Mouse (Mus musculus) hindbrain, embryonic 16.5 days (tissue): ENCODE measurements at regions not wholly inside any gene's neighbourhood (a gene's known extent, or its start where the extent isn't known, plus 50 kb on each side); places are given as distances from the start of the nearest gene placed in this dataset.

Experiments
- ATAC-seq: fragments of 200-750 bp; cut with Nextera tagmentation; 2 replicates; pipeline ENCODE4 v1.8.0; 2017; ENCODE audit warnings: moderate TSS enrichment, moderate library complexity
- H3K27ac ChIP-seq: fragments of 300-500 bp; sonication (generic); 2 replicates; pipeline ENCODE4 v1.5.1; 2014; ENCODE audit warnings: low read depth, mild to moderate bottlenecking, control low read depth, low read length, moderate library complexity
- H3K27me3 ChIP-seq: fragments of 300-500 bp; sonication (generic); replicated peaks from 2 replicates; pipeline ENCODE4 v1.6.1; 2014; ENCODE audit warnings: low read length; ENCODE audit not compliant: control insufficient read depth, insufficient read depth
- H3K36me3 ChIP-seq: fragments of 300-500 bp; sonication (generic); 2 replicates; pipeline ENCODE4 v1.6.1; 2014; ENCODE audit warnings: mild to moderate bottlenecking, low read length, moderate library complexity, mixed read lengths; ENCODE audit not compliant: control insufficient read depth, insufficient read depth
- H3K4me1 ChIP-seq: fragments of 300-500 bp; sonication (generic); 2 replicates; pipeline ENCODE4 v1.6.1; 2014; ENCODE audit warnings: low read depth, low read length; ENCODE audit not compliant: control insufficient read depth, insufficient read depth
- H3K4me2 ChIP-seq: fragments of 300-500 bp; sonication (generic); 2 replicates; pipeline ENCODE4 v1.6.1; 2014; ENCODE audit warnings: mild to moderate bottlenecking, low read length, control low read depth, moderate library complexity
- H3K4me3 ChIP-seq: fragments of 300-500 bp; sonication (generic); 2 replicates; pipeline ENCODE4 v1.5.1; 2014; ENCODE audit warnings: mild to moderate bottlenecking, low read length, control low read depth, moderate library complexity
- H3K9ac ChIP-seq: fragments of 300-500 bp; sonication (generic); 2 replicates; pipeline ENCODE4 v1.6.1; 2014; ENCODE audit warnings: low read depth, mild to moderate bottlenecking, control low read depth, low read length, moderate library complexity
- H3K9me3 ChIP-seq: fragments of 300-500 bp; sonication (generic); 2 replicates; pipeline ENCODE4 v1.6.1; 2014; ENCODE audit warnings: mild to moderate bottlenecking, low read length, moderate library complexity; ENCODE audit not compliant: control insufficient read depth
- WGBS: fragments of 180-500 bp; shearing (Covaris S2); extraction: QIAGEN DNeasy Blood & Tissue Kit; methylation state at CpG from one replicate; pipeline ENCODE4 v1.1.7; 2014; 5-methylcytosine and 5-hydroxymethylcytosine counted together

GRCm38 (mm10) chr13:78324443-78325206 lies 125.1 kb upstream of the Nr2f1 start:
- H3K4me2 ChIP-seq: no peak overlapping the region
- H3K27me3 ChIP-seq: no peaks in the 10 kb centered on the region
- 72% methylated on average over 4 of the region's 4 CpGs for WGBS
- H3K27ac ChIP-seq: no peak overlapping the region
- no peak overlapping the region for H3K4me3 ChIP-seq
- H3K4me1 ChIP-seq: no peaks in the 10 kb centered on the region
- no peaks in the 10 kb centered on the region for H3K9me3 ChIP-seq
- no peak overlapping the region for H3K9ac ChIP-seq
- no peak for ATAC-seq
- no peaks in the 10 kb centered on the region for H3K36me3 ChIP-seq

- ATAC-seq: no peak
- Histone ChIP-seq H3K4me1 (no peaks in the 10 kb centered on the region), H3K27me3 (no peaks in the 10 kb centered on the region), H3K9ac (no peak overlapping the region), H3K4me2 (no peak overlapping the region), H3K36me3 (no peaks in the 10 kb centered on the region), H3K4me3 (no peak overlapping the region), H3K9me3 (peaks cover 2% of the 10 kb centered on the region; the same call in 1 of the 2 replicates), H3K27ac (no peak overlapping the region)
- WGBS: 62% methylated on average over 1 of the region's 1 CpGs
Measured at GRCm38 (mm10) chr13:78323183-78323582, 123.6 kb upstream of the Nr2f1 start.

DNA sequence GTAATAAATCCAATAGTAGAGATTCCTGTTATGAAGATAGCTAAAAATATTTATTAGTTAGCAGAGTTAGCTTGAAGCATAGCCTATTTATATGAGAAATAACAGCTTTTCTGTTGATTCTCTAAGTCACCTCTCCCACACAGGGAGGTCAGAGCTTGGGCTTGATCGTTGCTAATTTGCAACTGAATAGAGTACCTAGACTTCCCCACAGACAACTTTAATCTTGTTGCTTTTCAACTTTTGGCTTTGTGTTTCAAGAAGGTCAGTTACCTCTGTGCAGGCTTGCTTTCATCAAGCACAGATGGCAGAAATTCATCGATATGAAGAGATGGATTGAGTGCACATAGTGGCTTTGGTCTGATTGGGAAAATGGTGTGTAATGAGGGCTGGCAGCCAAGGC lies 118.9 kb upstream of the Nr2f1 start:
- H3K9me3 ChIP-seq: peaks cover 2% of the 10 kb centered on the region; the same call in 1 of the 2 replicates
- 92% methylated on average over 2 of the region's 2 CpGs for WGBS
- ATAC-seq: no peak
- no peak overlapping the region for H3K4me2 ChIP-seq
- H3K4me1 ChIP-seq: no peaks in the 10 kb centered on the region
- H3K36me3 ChIP-seq: no peaks in the 10 kb centered on the region
- H3K4me3 ChIP-seq: no peak overlapping the region
- no peak overlapping the region for H3K9ac ChIP-seq
- H3K27me3 ChIP-seq: no peaks in the 10 kb centered on the region
- H3K27ac ChIP-seq: no peak overlapping the region

GRCm38 (mm10) chr13:78310837-78311236 lies 111.3 kb upstream of the Nr2f1 start:
- no peak overlapping the region for H3K4me2 ChIP-seq
- H3K9me3 ChIP-seq: no peaks in the 10 kb centered on the region
- 52% methylated on average over 3 of the region's 3 CpGs for WGBS
- H3K27ac ChIP-seq: no peak overlapping the region
- no peaks in the 10 kb centered on the region for H3K4me1 ChIP-seq
- no peak overlapping the region for H3K4me3 ChIP-seq
- no peaks in the 10 kb centered on the region for H3K36me3 ChIP-seq
- no peaks in the 10 kb centered on the region for H3K27me3 ChIP-seq
- no peak overlapping the region for H3K9ac ChIP-seq
- no peak for ATAC-seq
